Mouse (Mus musculus) intestine, postnatal 0 days (tissue): ENCODE data around the gene Hist1h2be. TPM values are rescaled to one million over a fixed set of nuclear protein-coding genes. Genes with fewer than 3 reads are reported as not detected.
"Not testable (repeated sequence)": the region's sequence is repeated elsewhere in the genome, so short reads cannot be mapped to it uniquely, and the experiment has no call there.

Experiments used
- ATAC-seq: fragments of 200-750 bp; cut with Nextera tagmentation; 2 replicates; pipeline ENCODE4 v1.8.0; 2017; ENCODE audit warnings: mild to moderate bottlenecking, moderate TSS enrichment, moderate library complexity
- H3K27ac ChIP-seq: fragments of 300-500 bp; sonication (generic); 2 replicates; pipeline ENCODE4 v1.5.1; 2014; ENCODE audit warnings: mild to moderate bottlenecking, low read depth, low read length, moderate library complexity
- H3K27me3 ChIP-seq: fragments of 300-500 bp; sonication (generic); replicated peaks from 2 replicates; pipeline ENCODE4 v1.6.1; 2014; ENCODE audit warnings: low read length, mixed read lengths; ENCODE audit not compliant: control insufficient read depth, insufficient read depth
- H3K36me3 ChIP-seq: fragments of 300-500 bp; sonication (generic); 2 replicates; pipeline ENCODE4 v1.6.1; 2014; ENCODE audit warnings: mild to moderate bottlenecking, moderate library complexity; ENCODE audit not compliant: control insufficient read depth, insufficient read depth
- H3K4me1 ChIP-seq: fragments of 300-500 bp; sonication (generic); replicated peaks from 2 replicates; pipeline ENCODE4 v1.6.1; 2014; ENCODE audit warnings: antibody characterized with exemption, low read length, mixed read lengths; ENCODE audit not compliant: control insufficient read depth, insufficient read depth
- H3K4me2 ChIP-seq: fragments of 300-500 bp; sonication (generic); replicated peaks from 2 replicates; pipeline ENCODE4 v1.6.1; 2014; ENCODE audit warnings: low read depth, mild to moderate bottlenecking, moderate library complexity
- H3K4me3 ChIP-seq: fragments of 300-500 bp; sonication (generic); 2 replicates; pipeline ENCODE4 v1.5.1; 2014; ENCODE audit warnings: low read depth, low read length
- H3K9ac ChIP-seq: fragments of 300-500 bp; sonication (generic); 2 replicates; pipeline ENCODE4 v1.6.1; 2014; ENCODE audit warnings: mild to moderate bottlenecking, low read depth, low read length
- H3K9me3 ChIP-seq: fragments of 300-500 bp; sonication (generic); 2 replicates; pipeline ENCODE4 v1.6.1; 2016; ENCODE audit warnings: mixed run types; ENCODE audit not compliant: control insufficient read depth
- CTCF ChIP-seq: sonication (generic); IDR thresholded peaks from 2 replicates; pipeline ENCODE4 v1.5.1; 2016; ENCODE audit warnings: low read depth, mild to moderate bottlenecking, control low read depth, antibody characterized with exemption, moderate library complexity
- WGBS: fragments of 180-500 bp; shearing (Covaris S2); extraction: QIAGEN DNeasy Blood & Tissue Kit; methylation state at CpG from one replicate; pipeline ENCODE4 v1.1.7; 2014; 5-methylcytosine and 5-hydroxymethylcytosine counted together
- polyA plus RNA-seq: library from polyadenylated mRNA; unstranded; fragments of >200 nt; fragmentation: Nextera tagmentation; extraction: Ambion mirVana; gene quantifications from 2 replicates; pipeline ENCODE4 v1.2.1, GENCODE M21; 2015

The Hist1h2be gene
- polyA plus RNA-seq, 1 experiment from 2014 or later: 0.46 TPM

DNA sequence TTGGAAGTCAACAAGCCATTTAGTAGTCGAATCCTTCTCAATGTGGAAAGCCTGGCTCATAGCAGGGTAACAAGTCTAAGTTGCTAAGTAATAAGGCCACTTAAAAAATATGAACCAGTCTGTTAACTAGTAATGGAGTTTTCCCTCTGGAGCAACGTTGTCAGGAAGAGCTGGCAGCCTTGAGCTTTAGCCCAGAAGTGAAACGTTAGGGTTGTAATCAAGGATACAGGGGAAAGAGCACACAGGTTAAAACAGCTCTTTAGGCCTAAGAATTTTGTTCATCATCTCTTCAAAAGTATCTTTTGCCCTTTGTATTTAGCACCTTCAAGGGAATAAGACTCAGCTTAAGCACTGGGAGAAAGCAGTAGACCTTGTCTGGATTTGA is 70.2 kb downstream of the Hist1h2be start:
- H3K9me3 ChIP-seq: no peaks in the 10 kb centered on the region
- TF ChIP-seq CTCF: no peak
- peak overlapping the region; percentile 38 for H3K4me3 ChIP-seq
- no peaks in the 10 kb centered on the region for H3K36me3 ChIP-seq
- H3K27me3 ChIP-seq: no peaks in the 10 kb centered on the region
- H3K27ac ChIP-seq: peak overlapping the region; percentile 76
- peak overlapping the region; percentile 12; the same call in 1 of the 2 replicates for H3K9ac ChIP-seq
- WGBS: 3% methylated on average over 3 of the region's 3 CpGs
- H3K4me2 ChIP-seq: peak overlapping the region; percentile 64
- no peaks in the 10 kb centered on the region for H3K4me1 ChIP-seq
- ATAC-seq: no peak

DNA sequence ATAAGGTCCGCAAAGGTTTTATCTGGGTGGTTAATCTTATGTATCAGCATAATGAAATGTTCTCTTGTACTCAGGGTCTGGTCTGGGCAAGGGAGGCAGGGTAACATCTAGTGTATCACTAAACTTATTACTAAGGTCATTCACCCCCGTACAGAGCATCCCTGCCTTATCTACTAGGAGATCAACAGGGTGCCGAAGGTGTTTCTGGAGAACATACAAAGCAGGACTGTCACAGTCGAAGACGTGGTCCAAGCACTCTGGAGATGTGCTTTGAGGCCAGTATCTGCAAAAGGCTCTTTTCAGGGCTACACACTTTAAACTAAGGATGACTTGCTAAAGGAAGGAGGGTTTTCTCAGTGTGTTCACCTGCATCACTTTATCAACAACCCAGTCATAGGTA is 74.2 kb downstream of the Hist1h2be start:
- Histone ChIP-seq H3K4me1 (no peaks in the 10 kb centered on the region; the same call in 1 of the 2 replicates), H3K27me3 (no peaks in the 10 kb centered on the region), H3K4me2 (no peak overlapping the region), H3K9ac (no peak overlapping the region), H3K4me3 (no peak overlapping the region), H3K36me3 (no peaks in the 10 kb centered on the region), H3K27ac (no peak overlapping the region), H3K9me3 (no peaks in the 10 kb centered on the region)
- WGBS: 71% methylated on average over 5 of the region's 5 CpGs
- TF ChIP-seq CTCF: no peak
- ATAC-seq: no peak

DNA sequence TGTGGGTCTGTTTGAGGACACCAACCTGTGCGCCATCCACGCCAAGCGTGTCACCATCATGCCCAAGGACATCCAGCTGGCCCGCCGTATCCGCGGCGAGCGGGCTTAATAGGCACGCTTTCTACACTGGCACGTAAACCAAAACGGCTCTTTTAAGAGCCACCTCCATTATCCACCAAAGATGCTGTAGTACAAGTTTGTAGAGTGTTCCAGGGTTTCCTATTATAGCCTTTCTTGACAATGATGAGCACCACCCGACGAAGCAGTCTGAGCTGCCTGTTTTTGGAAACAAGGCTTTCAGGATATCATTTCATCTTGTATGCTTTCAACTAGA is 76.2 kb downstream of the Hist1h2be start:
- not testable (repeated sequence) for H3K27ac ChIP-seq, H3K27me3 ChIP-seq, ATAC-seq, H3K9me3 ChIP-seq, H3K36me3 ChIP-seq, H3K9ac ChIP-seq, H3K4me1 ChIP-seq
- Histone ChIP-seq H3K4me3 (peak overlapping the region; percentile 36), H3K4me2 (peak overlapping the region; percentile 78)
- under 1% methylated on average over 11 of the region's 14 CpGs for WGBS

DNA sequence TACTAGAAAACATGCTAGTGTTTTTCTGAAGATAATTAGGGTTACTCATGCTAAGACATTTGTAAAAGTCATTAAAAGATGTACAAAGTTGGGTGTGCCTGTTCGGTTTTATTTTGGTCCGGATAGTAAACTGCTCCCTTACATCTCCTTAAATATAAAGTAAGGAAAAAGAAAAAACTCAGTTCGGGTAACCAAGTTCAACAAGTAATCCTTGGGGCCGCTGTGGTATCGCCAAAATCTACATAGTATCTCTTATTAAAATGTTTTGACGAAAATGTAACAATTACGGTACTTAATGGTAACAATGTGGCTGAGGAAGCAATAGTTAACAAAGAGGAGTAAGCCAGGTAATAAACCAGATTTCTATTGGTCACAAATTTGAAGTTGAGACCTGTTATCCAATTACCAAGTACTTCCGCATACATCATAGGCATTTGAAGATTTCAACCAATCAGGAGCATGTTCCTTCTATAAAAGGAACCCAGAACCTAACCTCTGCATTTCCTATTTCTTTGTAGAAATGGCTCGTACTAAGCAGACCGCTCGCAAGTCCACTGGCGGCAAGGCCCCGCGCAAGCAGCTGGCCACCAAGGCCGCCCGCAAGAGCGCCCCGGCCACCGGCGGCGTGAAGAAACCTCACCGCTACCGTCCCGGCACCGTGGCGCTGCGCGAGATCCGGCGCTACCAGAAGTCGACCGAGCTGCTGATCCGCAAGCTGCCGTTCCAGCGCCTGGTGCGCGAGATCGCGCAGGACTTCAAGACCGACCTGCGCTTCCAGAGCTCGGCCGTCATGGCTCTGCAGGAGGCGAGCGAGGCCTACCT is 76.7 kb downstream of the Hist1h2be start, which contains the start of gene Hist1h3f:
Gene Hist1h3f (plus strand): TSS at position 88 of the 822 bp plus-strand sequence.
- H3K4me1 ChIP-seq: no peaks in the 10 kb centered on the region; the same call in 1 of the 2 replicates
- H3K27ac ChIP-seq: peak within 1 kb of the TSS; percentile 73
- ATAC-seq: peak; percentile 91
- H3K36me3 ChIP-seq: no peaks in the 10 kb centered on the region
- no peak for TF ChIP-seq CTCF
- H3K27me3 ChIP-seq: no peaks in the 10 kb centered on the region
- peak within 1 kb of the TSS; percentile 78 for H3K4me2 ChIP-seq
- peak within 1 kb of the TSS; percentile 36 for H3K4me3 ChIP-seq
- H3K9me3 ChIP-seq: no peaks in the 10 kb centered on the region
- WGBS: 1% methylated on average over 22 of the region's 45 CpGs
- H3K9ac ChIP-seq: peak within 1 kb of the TSS; percentile 40

DNA sequence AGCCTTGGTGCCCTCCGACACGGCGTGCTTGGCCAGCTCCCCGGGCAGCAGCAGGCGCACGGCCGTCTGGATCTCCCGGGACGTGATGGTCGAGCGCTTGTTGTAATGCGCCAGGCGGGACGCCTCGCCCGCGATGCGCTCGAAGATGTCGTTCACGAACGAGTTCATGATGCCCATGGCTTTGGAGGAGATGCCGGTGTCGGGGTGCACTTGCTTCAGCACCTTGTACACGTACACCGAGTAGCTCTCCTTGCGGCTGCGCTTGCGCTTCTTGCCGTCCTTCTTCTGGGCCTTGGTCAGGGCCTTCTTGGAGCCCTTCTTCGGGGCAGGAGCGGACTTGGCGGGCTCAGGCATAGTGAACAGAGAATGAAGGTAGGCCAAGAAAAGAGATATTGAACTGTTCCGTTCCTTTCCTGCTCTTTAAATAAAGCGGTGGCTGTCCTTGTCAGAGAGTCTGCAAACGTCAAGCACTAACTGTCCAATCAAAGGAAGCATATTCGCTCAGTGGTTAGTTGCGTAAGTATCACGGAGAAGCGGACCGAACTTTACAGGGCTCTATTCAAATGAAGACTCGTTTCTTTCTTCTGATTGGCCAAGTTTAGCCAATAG is 77.8 kb downstream of the Hist1h2be start, which contains the start of gene Hist1h2bh:
Gene Hist1h2bh (minus strand): TSS at position 394 of the 609 bp plus-strand sequence.
- Histone ChIP-seq H3K9ac (peak within 1 kb of the TSS; percentile 40), H3K4me3 (peak within 1 kb of the TSS; percentile 36), H3K4me2 (peak within 1 kb of the TSS; percentile 78), H3K27ac (peak within 1 kb of the TSS; percentile 66)
- not testable (repeated sequence) for H3K4me1 ChIP-seq, H3K36me3 ChIP-seq, H3K27me3 ChIP-seq, H3K9me3 ChIP-seq
- peak; percentile 89 for ATAC-seq
- whole genome bisulfite sequencing: under 1% methylated on average over 34 of the region's 42 CpGs

DNA sequence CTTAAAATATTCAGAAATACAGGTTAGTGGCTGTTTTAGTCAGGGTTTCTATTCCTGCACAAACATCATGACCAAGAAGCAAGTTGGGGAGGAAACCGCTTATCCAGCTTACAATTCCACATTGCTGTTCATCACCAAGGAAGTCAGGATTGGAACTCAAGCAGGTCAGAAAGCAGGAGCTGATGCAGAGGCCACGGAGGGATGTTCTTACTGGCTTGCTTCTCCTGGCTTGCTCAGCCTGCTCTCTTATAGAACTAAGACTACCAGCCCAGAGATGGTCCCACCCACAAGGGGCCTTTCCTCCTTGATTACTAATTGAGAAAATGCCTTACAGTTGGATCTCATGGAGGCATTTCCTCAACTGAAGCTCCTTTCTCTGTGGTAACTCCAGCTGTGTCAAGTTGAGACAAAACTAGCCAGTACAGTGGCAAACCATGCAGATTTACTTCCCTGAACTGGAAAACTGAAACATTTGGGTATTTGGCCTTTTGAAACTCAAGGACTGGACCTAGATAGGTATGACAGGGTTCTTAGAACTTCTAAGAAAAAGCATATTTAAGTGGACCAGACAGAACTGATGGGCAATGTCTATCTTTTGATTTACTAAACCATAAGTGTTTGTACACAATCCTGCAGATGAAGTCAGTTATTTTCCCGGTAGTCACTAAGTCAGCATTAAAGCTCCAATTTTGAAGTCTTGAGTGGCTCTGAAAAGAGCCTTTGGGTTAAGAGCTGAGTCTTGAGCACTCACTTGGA is 78.5 kb downstream of the Hist1h2be start:
- H3K9ac ChIP-seq: peak overlapping the region; percentile 40; the same call in 1 of the 2 replicates
- WGBS: 9% methylated on average over 3 of the region's 3 CpGs
- not testable (repeated sequence) for ATAC-seq, H3K27me3 ChIP-seq, H3K36me3 ChIP-seq, H3K9me3 ChIP-seq, H3K4me1 ChIP-seq
- H3K4me2 ChIP-seq: peak overlapping the region; percentile 78
- peak overlapping the region; percentile 36 for H3K4me3 ChIP-seq
- H3K27ac ChIP-seq: peak overlapping the region; percentile 64; the same call in 1 of the 2 replicates
